Mouse (Mus musculus) small intestine, adult 2 months (tissue): ENCODE results near the gene Cd2bp2.

Source experiments
- CTCF ChIP-seq: fragments of 200-500 bp; IDR thresholded peaks from 2 replicates; pipeline ENCODE4 v1.5.1; 2012; ENCODE audit warnings: low read depth, mild to moderate bottlenecking, control low read depth, inconsistent platforms, low read length, moderate library complexity, mixed read lengths; ENCODE audit not compliant: insufficient replicate concordance, insufficient read length; ENCODE audit errors: extremely low read depth
- POLR2A ChIP-seq: fragments of 200-500 bp; IDR thresholded peaks from 2 replicates; pipeline ENCODE4 v1.6.1; 2012; ENCODE audit warnings: low read depth, mild to moderate bottlenecking, control low read depth, inconsistent platforms, low read length, moderate library complexity

- TF ChIP-seq CTCF (no peak), POLR2A (no peak)
Measured at GRCm38 (mm10) chr7:127176937-127177336, 18.9 kb downstream of the Cd2bp2 start.
